Mouse (Mus musculus): ENCODE data around the gene Lsm14b. TPM values are rescaled to one million over a fixed set of nuclear protein-coding genes. Genes with fewer than 3 reads are reported as not detected.

The Lsm14b gene
- polyA plus RNA-seq, 1 experiment from 2014 or later, result 3.2 TPM

DNA sequence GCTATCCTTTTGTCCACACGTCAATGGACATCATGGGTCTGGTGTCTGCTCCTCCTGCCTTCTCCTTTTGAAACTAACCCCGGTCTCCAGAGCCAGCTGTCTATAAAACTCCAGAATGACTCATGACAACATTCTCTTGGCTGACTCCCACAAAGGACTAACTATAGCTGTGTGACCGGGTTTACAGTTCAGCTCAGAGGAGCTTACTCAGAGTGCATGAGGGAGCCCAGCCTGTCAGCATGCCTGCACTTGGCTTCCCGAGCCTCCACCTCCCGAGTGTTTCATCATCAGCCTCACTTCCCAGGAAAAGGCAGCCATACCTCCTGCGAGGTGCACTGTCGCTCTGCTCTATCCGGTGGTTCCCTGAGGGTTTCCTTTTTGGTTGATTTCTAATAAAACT lies 45.0 kb upstream of the Lsm14b start:
- ATAC-seq, result no peak
- no peak overlapping the region for H3K4me2 ChIP-seq (replicated peaks; ENCODE audit: low read depth)
- no peak overlapping the region for H3K4me3 ChIP-seq (ENCODE audit: low read depth, low read length)
- H3K9ac ChIP-seq (ENCODE audit: low read depth, low read length), result no peak overlapping the region
- WGBS, result 55% methylated on average over 8 of the region's 8 CpGs
- H3K4me1 ChIP-seq (replicated peaks; ENCODE audit: control insufficient read depth, insufficient read depth, low read length), result 0 out of 2 replicates have a peak, but pooled peaks cover 1% of the 10 kb centered on the region
- no peaks in the 10 kb centered on the region for H3K36me3 ChIP-seq (ENCODE audit: control insufficient read depth, insufficient read depth)
- no peak for TF ChIP-seq CTCF (IDR thresholded peaks at IDR 0.05; ENCODE audit: low read depth)
- no peaks in the 10 kb centered on the region for H3K27me3 ChIP-seq (replicated peaks; ENCODE audit: control insufficient read depth, insufficient read depth, low read length)
- H3K27ac ChIP-seq (ENCODE audit: low read depth, low read length), result no peak overlapping the region
- no peaks in the 10 kb centered on the region for H3K9me3 ChIP-seq (ENCODE audit: control insufficient read depth)

DNA sequence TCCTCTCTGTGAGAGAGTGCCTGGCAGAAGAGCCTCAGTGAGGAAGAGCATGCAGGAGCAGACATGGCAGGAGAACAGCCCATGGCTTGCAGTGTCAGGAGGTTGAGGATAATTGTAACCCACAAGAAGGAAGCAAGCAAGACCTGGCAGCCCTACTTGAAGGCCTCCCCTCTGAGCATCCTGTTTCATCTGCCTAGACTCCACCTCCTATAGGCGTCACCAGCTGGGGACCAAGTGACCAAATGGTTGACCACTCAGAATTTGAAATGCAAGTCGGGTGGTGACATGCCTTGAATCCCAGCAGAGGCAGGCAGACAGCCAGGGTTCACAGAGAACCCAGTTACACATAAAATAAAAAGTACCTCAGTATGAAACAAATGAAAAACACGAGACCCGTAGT lies 44.2 kb upstream of the Lsm14b start:
- no peak overlapping the region for H3K27ac ChIP-seq (ENCODE audit: low read depth, low read length)
- no peak overlapping the region for H3K9ac ChIP-seq (ENCODE audit: low read depth, low read length)
- H3K4me3 ChIP-seq (ENCODE audit: low read depth, low read length), result no peak overlapping the region
- H3K4me2 ChIP-seq (replicated peaks; ENCODE audit: low read depth), result no peak overlapping the region
- WGBS, result 51% methylated on average over 4 of the region's 4 CpGs
- no peaks in the 10 kb centered on the region for H3K9me3 ChIP-seq (ENCODE audit: control insufficient read depth)
- H3K36me3 ChIP-seq (ENCODE audit: control insufficient read depth, insufficient read depth), result no peaks in the 10 kb centered on the region
- H3K4me1 ChIP-seq (replicated peaks; ENCODE audit: control insufficient read depth, insufficient read depth, low read length), result no peaks in the 10 kb centered on the region
- no peaks in the 10 kb centered on the region for H3K27me3 ChIP-seq (replicated peaks; ENCODE audit: control insufficient read depth, insufficient read depth, low read length)
- ATAC-seq, result no peak
- TF ChIP-seq CTCF (IDR thresholded peaks at IDR 0.05; ENCODE audit: low read depth), result no peak

DNA sequence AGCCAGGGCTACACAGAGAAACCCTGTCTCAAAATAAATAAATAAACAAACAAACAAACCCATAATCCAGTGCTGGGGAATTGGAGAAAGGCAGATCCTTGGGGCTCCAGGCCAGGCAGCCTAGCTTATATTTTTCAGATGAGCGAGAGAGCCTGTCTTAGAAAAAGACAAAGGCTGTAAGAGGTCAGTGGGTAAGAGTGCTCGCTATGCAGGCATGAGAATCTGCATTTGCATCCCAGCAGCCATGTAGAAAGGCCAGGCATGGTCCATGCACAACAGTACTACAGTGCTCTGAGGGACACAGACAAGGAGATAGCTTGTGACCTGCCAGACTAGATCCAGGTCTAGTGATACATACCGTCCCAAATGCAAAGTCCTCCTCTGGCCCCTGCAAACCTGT lies 42.1 kb upstream of the Lsm14b start:
- Histone ChIP-seq H3K9me3 (ENCODE audit: control insufficient read depth) (no peaks in the 10 kb centered on the region), H3K9ac (ENCODE audit: low read depth, low read length) (no peak overlapping the region), H3K4me2 (replicated peaks; ENCODE audit: low read depth) (no peak overlapping the region), H3K27ac (ENCODE audit: low read depth, low read length) (no peak overlapping the region), H3K4me1 (replicated peaks; ENCODE audit: control insufficient read depth, insufficient read depth, low read length) (no peaks in the 10 kb centered on the region), H3K4me3 (ENCODE audit: low read depth, low read length) (no peak overlapping the region), H3K36me3 (ENCODE audit: control insufficient read depth, insufficient read depth) (no peaks in the 10 kb centered on the region), H3K27me3 (replicated peaks; ENCODE audit: control insufficient read depth, insufficient read depth, low read length) (no peaks in the 10 kb centered on the region)
- ATAC-seq, result no peak
- WGBS, result 91% methylated on average over 3 of the region's 3 CpGs
- TF ChIP-seq CTCF (IDR thresholded peaks at IDR 0.05; ENCODE audit: low read depth), result no peak

DNA sequence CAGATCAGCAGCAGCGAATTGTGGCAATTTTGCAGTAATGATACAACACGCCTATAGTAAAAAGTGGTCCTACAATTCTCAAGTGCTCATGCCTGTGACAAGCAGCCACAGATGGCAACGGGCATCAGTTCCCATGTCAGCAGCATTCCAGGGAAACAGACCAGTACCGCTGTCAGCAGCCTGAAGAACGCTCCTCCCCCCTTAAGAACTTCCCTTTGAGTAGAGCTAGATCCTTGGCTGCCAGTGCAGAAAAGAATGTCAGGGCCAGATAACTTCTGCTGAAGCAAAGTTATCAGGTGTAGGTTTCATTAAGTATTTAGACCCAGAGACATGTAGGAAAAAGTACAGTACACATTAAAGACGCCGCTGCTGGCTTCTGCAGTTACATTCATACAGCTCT lies 40.0 kb upstream of the Lsm14b start:
- no peak for ATAC-seq
- Histone ChIP-seq H3K4me3 (ENCODE audit: low read depth, low read length) (no peak overlapping the region), H3K27ac (ENCODE audit: low read depth, low read length) (no peak overlapping the region), H3K27me3 (replicated peaks; ENCODE audit: control insufficient read depth, insufficient read depth, low read length) (no peaks in the 10 kb centered on the region), H3K4me1 (replicated peaks; ENCODE audit: control insufficient read depth, insufficient read depth, low read length) (no peaks in the 10 kb centered on the region), H3K9ac (ENCODE audit: low read depth, low read length) (no peak overlapping the region), H3K36me3 (ENCODE audit: control insufficient read depth, insufficient read depth) (no peaks in the 10 kb centered on the region), H3K4me2 (replicated peaks; ENCODE audit: low read depth) (no peak overlapping the region), H3K9me3 (ENCODE audit: control insufficient read depth) (no peaks in the 10 kb centered on the region)
- no peak for TF ChIP-seq CTCF (IDR thresholded peaks at IDR 0.05; ENCODE audit: low read depth)
- WGBS, result 50% methylated on average over 7 of the region's 7 CpGs

DNA sequence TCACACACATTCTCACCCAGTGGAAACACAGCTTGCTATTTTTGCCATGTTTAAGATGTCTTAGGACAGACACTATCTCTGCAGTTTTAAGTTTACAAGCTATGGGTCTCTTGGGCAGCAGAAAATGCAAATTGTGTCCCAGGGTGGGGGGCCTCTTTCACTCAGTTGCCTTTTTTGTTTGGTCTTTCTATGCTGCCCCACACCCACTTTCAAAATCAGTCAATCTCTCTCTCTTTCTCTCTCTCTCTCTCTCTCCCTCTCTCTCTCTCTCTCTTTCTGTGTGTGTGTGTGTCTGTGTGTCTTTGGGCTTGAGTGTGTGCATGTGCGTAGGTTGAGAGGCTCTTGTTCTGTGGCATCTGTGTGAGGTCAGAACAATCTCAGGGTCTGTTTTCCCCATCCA lies 39.1 kb upstream of the Lsm14b start:
- WGBS, result 95% methylated on average over 1 of the region's 1 CpGs
- no peaks in the 10 kb centered on the region for H3K4me1 ChIP-seq (replicated peaks; ENCODE audit: control insufficient read depth, insufficient read depth, low read length)
- TF ChIP-seq CTCF (IDR thresholded peaks at IDR 0.05; ENCODE audit: low read depth), result no peak
- no peak for ATAC-seq
- H3K4me2 ChIP-seq (replicated peaks; ENCODE audit: low read depth), result no peak overlapping the region
- H3K27me3 ChIP-seq (replicated peaks; ENCODE audit: control insufficient read depth, insufficient read depth, low read length), result no peaks in the 10 kb centered on the region
- H3K4me3 ChIP-seq (ENCODE audit: low read depth, low read length), result no peak overlapping the region
- no peaks in the 10 kb centered on the region for H3K36me3 ChIP-seq (ENCODE audit: control insufficient read depth, insufficient read depth)
- H3K9me3 ChIP-seq (ENCODE audit: control insufficient read depth), result no peaks in the 10 kb centered on the region
- no peak overlapping the region for H3K9ac ChIP-seq (ENCODE audit: low read depth, low read length)
- H3K27ac ChIP-seq (ENCODE audit: low read depth, low read length), result no peak overlapping the region

DNA sequence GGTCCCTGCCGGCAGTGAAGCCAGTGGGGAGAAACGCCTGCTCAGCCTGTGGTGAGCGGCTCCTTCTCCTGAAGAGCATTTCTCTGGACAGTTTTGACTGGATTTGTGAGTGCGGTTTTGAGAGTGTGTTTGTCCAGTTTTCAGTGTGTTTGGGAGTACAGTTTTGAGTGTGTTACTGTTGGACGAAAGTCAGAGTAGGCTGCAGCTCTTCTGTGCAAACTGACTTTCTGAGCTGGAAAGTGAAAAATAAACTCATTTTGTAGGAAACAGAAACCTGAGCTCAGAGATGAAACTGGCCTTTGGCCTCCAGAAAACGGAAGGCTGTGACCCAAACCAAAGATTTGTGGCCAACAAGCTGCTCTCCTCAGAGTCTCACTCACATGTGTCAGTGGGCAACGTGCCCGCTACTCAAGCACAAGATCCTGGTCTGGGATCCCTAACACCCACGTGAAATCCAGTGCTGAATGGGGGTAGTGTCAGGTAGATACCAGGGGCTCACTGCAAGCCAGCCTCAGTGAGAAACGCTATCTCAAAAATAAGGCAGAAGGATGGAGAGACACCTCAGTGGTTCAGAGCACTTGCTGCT lies 38.3 kb upstream of the Lsm14b start:
- no peak overlapping the region for H3K27ac ChIP-seq (ENCODE audit: low read depth, low read length)
- H3K4me1 ChIP-seq (replicated peaks; ENCODE audit: control insufficient read depth, insufficient read depth, low read length), result no peaks in the 10 kb centered on the region
- no peak overlapping the region for H3K9ac ChIP-seq (ENCODE audit: low read depth, low read length)
- no peak overlapping the region for H3K4me2 ChIP-seq (replicated peaks; ENCODE audit: low read depth)
- no peak overlapping the region for H3K4me3 ChIP-seq (ENCODE audit: low read depth, low read length)
- H3K27me3 ChIP-seq (replicated peaks; ENCODE audit: control insufficient read depth, insufficient read depth, low read length), result no peaks in the 10 kb centered on the region
- ATAC-seq, result no peak
- H3K36me3 ChIP-seq (ENCODE audit: control insufficient read depth, insufficient read depth), result no peaks in the 10 kb centered on the region
- TF ChIP-seq CTCF (IDR thresholded peaks at IDR 0.05; ENCODE audit: low read depth), result no peak
- no peaks in the 10 kb centered on the region for H3K9me3 ChIP-seq (ENCODE audit: control insufficient read depth)
- 75% methylated on average over 10 of the region's 10 CpGs for WGBS

DNA sequence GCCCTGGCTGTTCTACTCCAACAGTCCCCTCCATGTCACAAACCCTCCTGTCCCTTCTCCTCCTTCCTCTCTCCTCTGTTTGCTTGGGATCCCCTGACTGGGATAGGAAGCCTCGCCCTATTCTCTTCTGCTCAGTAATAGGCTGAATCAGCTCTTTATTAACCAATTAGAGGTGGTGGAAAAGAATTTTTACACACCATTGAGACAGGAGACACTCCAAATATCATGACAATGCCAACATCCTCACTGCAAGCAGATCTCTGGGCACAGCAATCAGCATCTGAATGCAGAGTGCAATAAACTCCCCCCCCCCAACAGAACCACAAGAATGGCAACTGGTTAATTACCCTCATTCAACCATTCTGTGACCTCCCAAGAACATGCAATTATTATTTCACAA lies 35.7 kb upstream of the Lsm14b start:
- TF ChIP-seq CTCF (IDR thresholded peaks at IDR 0.05; ENCODE audit: low read depth), result no peak
- no peaks in the 10 kb centered on the region for H3K36me3 ChIP-seq (ENCODE audit: control insufficient read depth, insufficient read depth)
- WGBS, result 55% methylated on average over 1 of the region's 1 CpGs
- no peak overlapping the region for H3K27ac ChIP-seq (ENCODE audit: low read depth, low read length)
- H3K9ac ChIP-seq (ENCODE audit: low read depth, low read length), result no peak overlapping the region
- H3K4me1 ChIP-seq (replicated peaks; ENCODE audit: control insufficient read depth, insufficient read depth, low read length), result no peaks in the 10 kb centered on the region
- H3K4me3 ChIP-seq (ENCODE audit: low read depth, low read length), result no peak overlapping the region
- no peaks in the 10 kb centered on the region for H3K27me3 ChIP-seq (replicated peaks; ENCODE audit: control insufficient read depth, insufficient read depth, low read length)
- ATAC-seq, result no peak
- H3K9me3 ChIP-seq (ENCODE audit: control insufficient read depth), result no peaks in the 10 kb centered on the region
- H3K4me2 ChIP-seq (replicated peaks; ENCODE audit: low read depth), result no peak overlapping the region
